Mouse (Mus musculus) bone marrow, adult 2 months (tissue): ENCODE data around the gene Mfap4.

Experiments
- CTCF ChIP-seq: fragments of 200-500 bp; IDR thresholded peaks from 2 replicates; pipeline ENCODE4 v1.5.1; 2011; ENCODE audit warnings: low read length, control low read depth; ENCODE audit not compliant: control insufficient read depth, insufficient read depth
- POLR2A ChIP-seq: fragments of 200-500 bp; IDR thresholded peaks from 2 replicates; pipeline ENCODE4 v1.6.1; 2011; ENCODE audit warnings: low read depth, mild to moderate bottlenecking, control low read depth, low read length, borderline replicate concordance; ENCODE audit not compliant: control insufficient read depth

DNA sequence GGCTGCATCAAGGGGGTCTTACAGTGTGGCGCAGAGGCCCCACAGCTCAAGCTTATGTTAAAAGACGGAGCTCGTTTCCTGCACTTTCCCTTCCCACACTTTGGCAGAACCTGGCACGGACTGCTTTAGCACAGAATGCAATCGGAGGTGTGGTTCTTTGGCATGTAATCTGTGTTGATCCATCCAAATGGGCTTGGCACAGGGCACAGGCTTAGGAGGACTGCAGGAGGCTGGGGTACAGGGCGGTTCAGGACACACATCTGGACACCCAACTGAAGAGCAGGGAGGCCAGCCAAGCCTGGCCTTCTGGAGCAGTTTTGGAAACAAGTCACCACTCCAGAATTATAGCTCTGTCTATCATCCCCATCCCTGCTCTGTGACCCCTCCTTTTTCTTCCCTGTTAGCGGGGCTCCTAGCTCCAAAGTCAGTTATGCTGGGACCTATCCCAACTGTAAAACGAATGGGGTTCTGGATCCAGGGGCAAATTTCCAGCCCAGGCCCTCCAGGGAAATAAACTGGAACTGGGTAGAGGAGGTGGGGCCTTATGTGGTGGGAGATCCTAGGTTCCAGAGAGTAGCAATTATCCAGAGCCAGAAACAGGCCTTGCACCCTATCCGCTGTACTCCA is 36.5 kb upstream of the Mfap4 start:
- TF ChIP-seq CTCF (no peak), POLR2A (no peak)
